Mouse (Mus musculus): ENCODE measurements around the gene Nif3l1.

DNA sequence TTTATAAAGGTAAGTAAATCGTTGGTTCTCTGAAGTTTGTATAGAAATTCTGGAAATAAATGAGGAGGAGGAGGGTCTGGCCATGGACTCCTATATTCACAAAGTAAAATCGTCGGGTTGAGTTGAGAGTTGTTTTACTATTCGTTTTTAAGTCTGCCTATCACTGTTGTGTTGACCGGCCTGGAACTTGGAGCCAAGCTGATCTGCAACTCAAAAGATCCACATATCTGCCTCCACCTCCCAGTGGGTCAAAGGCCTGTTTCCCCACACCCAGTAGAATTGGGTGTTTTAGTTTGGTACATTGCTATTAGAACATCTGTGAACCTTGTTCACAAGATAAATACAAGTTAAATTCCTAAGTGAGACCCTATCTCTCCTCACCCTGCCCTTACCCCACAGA is 41.2 kb upstream of the Nif3l1 start:
- no peak for TF ChIP-seq POLR2A (IDR thresholded peaks at IDR 0.05; ENCODE audit: borderline replicate concordance, insufficient read depth, low read length)
- TF ChIP-seq CTCF (IDR thresholded peaks at IDR 0.05; ENCODE audit: borderline replicate concordance, insufficient read depth, low read depth, low read length) = no peak
